Mouse (Mus musculus) liver, embryonic 15.5 days (tissue): ENCODE measurements at regions not wholly inside any gene's neighbourhood (a gene's known extent, or its start where the extent isn't known, plus 50 kb on each side); places are given as distances from the start of the nearest gene placed in this dataset.
A peak's percentile ranks its signal among the peaks of the same experiment; 100 is the strongest.

Source experiments
- ATAC-seq: fragments of 200-750 bp; cut with Nextera tagmentation; 2 replicates; pipeline ENCODE4 v1.8.0; 2017; ENCODE audit warnings: moderate number of reproducible peaks, mild to moderate bottlenecking, moderate library complexity; ENCODE audit not compliant: insufficient read depth
- H3K27ac ChIP-seq: fragments of 300-500 bp; sonication (generic); replicated peaks from 2 replicates; pipeline ENCODE4 v1.5.1; 2015; ENCODE audit warnings: mild to moderate bottlenecking, inconsistent platforms
- H3K27me3 ChIP-seq: fragments of 300-500 bp; sonication (generic); 2 replicates; pipeline ENCODE4 v1.6.1; 2015; ENCODE audit warnings: mild to moderate bottlenecking, inconsistent platforms
- H3K36me3 ChIP-seq: fragments of 300-500 bp; sonication (generic); replicated peaks from 2 replicates; pipeline ENCODE4 v1.6.1; 2015; ENCODE audit warnings: moderate library complexity, mild to moderate bottlenecking, inconsistent platforms
- H3K4me1 ChIP-seq: fragments of 300-500 bp; sonication (generic); replicated peaks from 2 replicates; pipeline ENCODE4 v1.6.1; 2015; ENCODE audit warnings: inconsistent platforms
- H3K4me2 ChIP-seq: fragments of 300-500 bp; sonication (generic); 2 replicates; pipeline ENCODE4 v1.6.1; 2015; ENCODE audit warnings: moderate library complexity, mild to moderate bottlenecking, inconsistent platforms
- H3K4me3 ChIP-seq: fragments of 300-500 bp; sonication (generic); replicated peaks from 2 replicates; pipeline ENCODE4 v1.5.1; 2015; ENCODE audit warnings: mild to moderate bottlenecking, inconsistent platforms
- H3K9ac ChIP-seq: fragments of 300-500 bp; sonication (generic); 2 replicates; pipeline ENCODE4 v1.6.1; 2015; ENCODE audit warnings: moderate library complexity, mild to moderate bottlenecking, inconsistent platforms
- H3K9me3 ChIP-seq: fragments of 300-500 bp; sonication (generic); replicated peaks from 2 replicates; pipeline ENCODE4 v1.6.1; 2016; ENCODE audit warnings: inconsistent platforms
- WGBS: fragments of 180-500 bp; shearing (Covaris S2); methylation state at CpG from one replicate; pipeline ENCODE4 v1.1.7; 2015; ENCODE audit warnings: mixed read lengths; ENCODE audit not compliant: insufficient replicate concordance; 5-methylcytosine and 5-hydroxymethylcytosine counted together

DNA sequence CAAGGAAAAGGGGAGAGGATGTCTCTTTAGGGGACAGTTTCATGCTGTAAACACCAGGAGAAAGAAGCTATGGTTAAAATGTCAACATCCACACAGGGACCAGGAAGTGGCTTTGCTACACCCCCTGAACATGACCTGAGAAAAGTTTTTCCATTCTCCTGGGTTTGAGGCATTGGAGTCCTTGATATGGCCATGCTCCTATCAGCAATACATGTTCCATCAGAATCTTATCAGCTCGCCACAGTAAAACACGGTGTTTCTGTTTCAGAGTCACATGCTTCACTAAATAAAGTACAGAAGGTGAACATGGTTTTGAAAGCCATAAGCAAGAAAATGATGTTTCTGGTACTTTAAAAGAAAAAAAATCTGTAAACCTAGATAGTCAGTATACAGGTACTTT, 367.4 kb upstream of the Cd180 start:
- no peaks in the 10 kb centered on the region for H3K9me3 ChIP-seq
- H3K27ac ChIP-seq = no peak overlapping the region
- no peak overlapping the region for H3K4me2 ChIP-seq
- H3K4me1 ChIP-seq = peaks cover 13% of the 10 kb centered on the region
- H3K27me3 ChIP-seq = no peaks in the 10 kb centered on the region
- no peak overlapping the region for H3K4me3 ChIP-seq
- WGBS = 26% methylated on average over 2 of the region's 2 CpGs
- peak; percentile 85 for ATAC-seq
- no peak overlapping the region for H3K9ac ChIP-seq
- H3K36me3 ChIP-seq = no peaks in the 10 kb centered on the region

GRCm38 (mm10) chr13:102326544-102326943, 366.8 kb upstream of the Cd180 start:
- ATAC-seq = peak; percentile 83
- H3K4me3 ChIP-seq = no peak overlapping the region
- no peak overlapping the region for H3K27ac ChIP-seq
- no peaks in the 10 kb centered on the region for H3K9me3 ChIP-seq
- no peak overlapping the region for H3K4me2 ChIP-seq
- H3K27me3 ChIP-seq = no peaks in the 10 kb centered on the region
- WGBS = 42% methylated on average over 2 of the region's 2 CpGs
- H3K36me3 ChIP-seq = no peaks in the 10 kb centered on the region
- no peak overlapping the region for H3K9ac ChIP-seq
- H3K4me1 ChIP-seq = peaks cover 13% of the 10 kb centered on the region

DNA sequence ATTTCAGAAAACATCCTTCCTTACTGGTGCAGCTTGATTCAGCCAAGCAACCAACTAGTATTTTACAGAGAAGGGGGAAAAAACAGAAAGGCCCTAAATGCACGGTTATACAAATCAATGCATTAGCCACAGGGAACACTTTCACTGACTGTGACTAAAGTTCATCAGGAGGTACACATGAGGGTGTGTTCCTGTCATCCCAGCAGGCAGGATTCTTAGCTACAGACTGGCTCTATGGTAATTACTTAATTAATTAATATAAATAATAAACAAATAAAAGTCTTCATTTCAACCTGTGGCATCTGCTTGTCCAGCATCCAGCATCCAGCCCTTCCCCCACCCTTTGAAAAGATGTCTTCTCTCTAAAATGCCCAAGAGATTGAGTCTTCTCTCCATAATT, 359.7 kb upstream of the Cd180 start:
- no peak for ATAC-seq
- H3K4me2 ChIP-seq = no peak overlapping the region
- no peak overlapping the region for H3K4me3 ChIP-seq
- H3K36me3 ChIP-seq = no peaks in the 10 kb centered on the region
- no peak overlapping the region for H3K27ac ChIP-seq
- WGBS = 47% methylated on average over 1 of the region's 1 CpGs
- H3K27me3 ChIP-seq = no peaks in the 10 kb centered on the region
- no peak overlapping the region for H3K9ac ChIP-seq
- no peaks in the 10 kb centered on the region for H3K9me3 ChIP-seq
- H3K4me1 ChIP-seq = no peaks in the 10 kb centered on the region

DNA sequence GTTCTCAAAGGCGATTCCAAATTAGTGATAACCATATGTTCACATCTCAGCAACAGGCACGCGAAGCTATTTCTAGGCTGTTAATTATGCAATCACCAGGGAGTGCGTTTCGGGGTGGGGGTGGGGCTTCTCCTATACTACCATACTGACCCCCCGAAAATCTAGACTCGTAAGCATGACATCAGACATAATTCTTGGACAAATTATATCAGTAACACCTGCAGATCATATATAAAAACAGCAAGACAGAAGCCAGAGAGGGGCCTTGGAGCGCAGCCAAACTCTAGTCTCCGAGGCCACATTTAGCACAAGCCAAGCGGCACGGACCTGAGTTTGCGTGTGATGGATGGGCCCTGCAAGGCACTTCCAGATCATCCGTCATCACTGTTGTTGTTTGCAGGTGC, 359.2 kb upstream of the Cd180 start:
- Histone ChIP-seq H3K27ac (no peak overlapping the region), H3K9me3 (no peaks in the 10 kb centered on the region), H3K4me1 (no peaks in the 10 kb centered on the region), H3K27me3 (no peaks in the 10 kb centered on the region), H3K9ac (no peak overlapping the region), H3K36me3 (no peaks in the 10 kb centered on the region), H3K4me2 (no peak overlapping the region), H3K4me3 (no peak overlapping the region)
- ATAC-seq = no peak
- 68% methylated on average over 13 of the region's 13 CpGs for WGBS

- H3K9me3 ChIP-seq = no peaks in the 10 kb centered on the region
- H3K4me2 ChIP-seq = no peak overlapping the region
- H3K36me3 ChIP-seq = no peaks in the 10 kb centered on the region
- no peak overlapping the region for H3K9ac ChIP-seq
- H3K4me1 ChIP-seq = no peaks in the 10 kb centered on the region
- WGBS = 71% methylated on average over 2 of the region's 2 CpGs
- no peaks in the 10 kb centered on the region for H3K27me3 ChIP-seq
- no peak for ATAC-seq
- no peak overlapping the region for H3K27ac ChIP-seq
- no peak overlapping the region for H3K4me3 ChIP-seq
Observed at GRCm38 (mm10) chr13:102343236-102343635, 350.1 kb upstream of the Cd180 start.

DNA sequence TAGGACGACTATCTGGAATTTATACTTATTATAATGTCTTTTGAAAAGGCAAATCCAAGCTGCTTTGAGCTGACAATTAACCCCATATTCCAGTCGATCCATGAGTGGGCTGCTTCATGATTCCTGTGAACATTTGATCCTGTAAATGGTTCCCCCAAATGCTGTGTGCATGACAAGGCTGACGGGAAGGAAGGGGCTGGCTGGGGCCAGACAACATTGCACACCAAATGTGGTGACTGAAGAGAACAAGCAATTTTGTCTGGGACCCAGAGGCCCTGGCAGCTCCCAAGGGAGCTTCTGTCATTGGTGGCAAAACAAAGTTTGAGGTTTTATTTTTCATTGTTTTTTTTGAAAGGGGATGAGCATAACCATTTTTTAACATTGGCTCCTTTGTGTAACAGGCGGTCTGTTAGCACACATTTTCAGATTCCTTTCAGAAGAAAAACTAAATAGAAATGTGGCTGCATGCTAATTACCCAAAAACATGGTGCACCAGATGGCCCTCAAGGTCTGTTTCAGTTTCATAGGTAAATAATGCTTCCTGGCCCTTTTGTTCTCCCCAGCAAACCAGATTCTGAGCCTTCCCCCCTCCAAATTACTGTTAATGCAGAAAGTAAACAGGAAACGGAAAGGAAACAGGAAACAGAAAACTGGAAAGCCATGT, 348.6 kb upstream of the Cd180 start:
- Histone ChIP-seq H3K4me3 (no peak overlapping the region), H3K9ac (no peak overlapping the region), H3K4me2 (no peak overlapping the region), H3K27ac (no peak overlapping the region), H3K4me1 (no peaks in the 10 kb centered on the region), H3K27me3 (no peaks in the 10 kb centered on the region), H3K36me3 (no peaks in the 10 kb centered on the region), H3K9me3 (no peaks in the 10 kb centered on the region)
- ATAC-seq = no peak
- 47% methylated on average over 5 of the region's 5 CpGs for WGBS

DNA sequence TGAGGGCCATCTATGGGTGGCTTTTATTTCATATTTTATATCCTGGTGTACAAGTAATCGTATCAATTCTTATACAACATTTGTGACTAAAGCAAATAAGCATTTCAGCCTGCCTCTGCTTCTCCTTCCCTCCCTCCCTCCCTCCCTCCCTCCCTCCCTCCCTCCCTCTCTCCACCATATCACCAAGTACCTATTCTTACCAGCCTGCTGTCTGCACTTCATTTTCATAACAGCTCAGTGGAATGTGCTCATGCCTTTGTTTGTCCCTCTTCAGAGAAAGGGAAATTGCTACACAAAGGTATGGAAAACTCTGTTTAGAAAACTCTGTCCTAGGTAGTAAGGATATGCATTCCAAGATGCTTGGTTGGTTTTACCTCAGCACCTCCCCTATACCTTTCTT, 343.9 kb upstream of the Cd180 start:
- Histone ChIP-seq H3K4me2 (no peak overlapping the region), H3K27me3 (no peaks in the 10 kb centered on the region), H3K36me3 (no peaks in the 10 kb centered on the region), H3K4me1 (no peaks in the 10 kb centered on the region), H3K9me3 (no peaks in the 10 kb centered on the region), H3K27ac (no peak overlapping the region), H3K9ac (no peak overlapping the region), H3K4me3 (no peak overlapping the region)
- no peak for ATAC-seq
- 68% methylated on average over 1 of the region's 1 CpGs for WGBS

- H3K27ac ChIP-seq = no peak overlapping the region
- ATAC-seq = no peak
- no peak overlapping the region for H3K9ac ChIP-seq
- H3K36me3 ChIP-seq = no peaks in the 10 kb centered on the region
- H3K4me3 ChIP-seq = no peak overlapping the region
- no peak overlapping the region for H3K4me2 ChIP-seq
- no peaks in the 10 kb centered on the region for H3K9me3 ChIP-seq
- H3K27me3 ChIP-seq = no peaks in the 10 kb centered on the region
- H3K4me1 ChIP-seq = no peaks in the 10 kb centered on the region
- WGBS = 47% methylated on average over 10 of the region's 10 CpGs
Observed at GRCm38 (mm10) chr13:102352073-102352854, 341.1 kb upstream of the Cd180 start.

DNA sequence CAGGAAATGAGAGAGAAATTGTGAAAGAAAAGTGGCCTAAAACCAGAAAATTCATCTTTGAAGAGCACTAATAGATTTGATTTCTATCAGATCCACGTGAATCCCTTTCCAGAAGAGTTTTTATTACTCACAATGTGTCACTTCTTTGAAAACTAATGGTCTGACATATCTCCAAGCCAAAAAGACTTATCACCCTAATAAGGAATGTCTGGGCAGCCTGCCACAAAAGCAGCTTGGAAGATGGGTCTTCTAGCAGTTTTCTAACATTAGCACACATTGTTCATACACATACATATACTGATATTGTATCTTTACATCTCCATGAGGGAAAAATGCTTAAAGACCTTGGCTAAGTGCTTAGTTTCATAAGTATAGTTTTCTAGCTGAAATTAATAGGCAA, 337.8 kb upstream of the Cd180 start:
- no peak for ATAC-seq
- Histone ChIP-seq H3K9ac (no peak overlapping the region), H3K27ac (no peak overlapping the region), H3K4me1 (no peaks in the 10 kb centered on the region), H3K9me3 (no peaks in the 10 kb centered on the region), H3K27me3 (no peaks in the 10 kb centered on the region), H3K4me3 (no peak overlapping the region), H3K36me3 (no peaks in the 10 kb centered on the region), H3K4me2 (no peak overlapping the region)
- WGBS = 35% methylated on average over 1 of the region's 1 CpGs

DNA sequence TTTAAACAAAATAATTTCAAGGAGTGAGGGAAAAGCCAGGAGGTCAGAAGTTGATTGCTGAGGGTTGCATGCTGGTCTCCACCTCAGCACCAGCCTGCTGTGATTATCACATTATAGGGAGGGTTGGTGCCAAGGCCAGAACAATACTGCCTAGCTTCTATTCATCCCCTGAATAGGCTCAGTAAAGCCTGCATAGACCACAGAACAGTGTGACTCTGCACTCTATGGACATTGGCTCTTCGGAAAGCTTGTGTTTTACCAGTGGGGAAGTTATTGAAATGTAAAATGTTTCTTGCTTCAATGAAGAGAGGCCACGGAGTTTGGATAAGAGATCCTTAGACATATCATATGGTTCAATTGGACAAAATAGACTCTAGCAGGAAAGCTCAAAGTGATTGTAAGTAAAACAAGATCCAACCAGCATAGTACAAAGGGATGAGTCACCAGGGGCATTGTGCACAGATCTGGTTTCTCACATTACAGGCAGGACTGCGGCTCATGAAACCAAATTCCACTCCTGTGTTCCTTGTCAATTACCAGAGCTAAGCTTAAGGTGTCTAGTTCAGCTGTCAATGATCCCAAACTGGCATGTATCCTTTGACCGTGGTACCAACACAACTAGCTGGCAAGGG, 320.8 kb upstream of the Cd180 start:
- Histone ChIP-seq H3K36me3 (no peaks in the 10 kb centered on the region), H3K9me3 (no peaks in the 10 kb centered on the region), H3K9ac (no peak overlapping the region), H3K4me3 (no peak overlapping the region), H3K4me1 (no peaks in the 10 kb centered on the region), H3K4me2 (no peak overlapping the region), H3K27ac (no peak overlapping the region), H3K27me3 (no peaks in the 10 kb centered on the region)
- ATAC-seq = no peak
- 56% methylated on average over 4 of the region's 4 CpGs for WGBS

DNA sequence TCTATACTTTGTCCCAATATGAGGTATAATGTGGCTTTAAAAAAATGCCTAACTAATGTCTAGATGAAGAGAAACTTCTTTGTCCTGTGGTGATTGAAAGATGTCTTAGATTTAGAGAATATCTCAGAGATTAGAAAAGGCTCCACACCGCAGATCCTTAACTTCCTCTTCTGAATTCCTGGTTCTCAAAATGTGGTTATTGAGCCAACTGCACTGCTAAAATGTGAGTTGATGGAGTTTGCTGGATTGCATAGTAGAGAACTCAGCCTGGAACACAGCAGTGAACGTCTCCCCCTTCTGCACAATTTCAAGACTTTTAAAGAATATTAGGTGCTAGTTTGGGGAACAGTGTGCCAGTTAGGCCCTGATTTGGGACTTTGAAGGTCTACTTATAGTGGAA, 312.7 kb upstream of the Cd180 start:
- Histone ChIP-seq H3K9ac (no peak overlapping the region), H3K4me2 (no peak overlapping the region), H3K27me3 (no peaks in the 10 kb centered on the region), H3K4me1 (no peaks in the 10 kb centered on the region), H3K36me3 (no peaks in the 10 kb centered on the region), H3K9me3 (no peaks in the 10 kb centered on the region), H3K4me3 (no peak overlapping the region), H3K27ac (no peak overlapping the region)
- no peak for ATAC-seq
- 30% methylated on average over 2 of the region's 2 CpGs for WGBS
